Mouse (Mus musculus) left cerebral cortex, adult 9 months (tissue): ENCODE results near the gene Cd84.
"Not testable (repeated sequence)": the region's sequence is repeated elsewhere in the genome, so short reads cannot be mapped to it uniquely, and the experiment has no call there.

Experiments
- DNase-seq, 2 experiments: peaks; one replicate each; pipeline ENCODE4 v3.0.0; 2022; ENCODE audit warnings: low spot score in 2 of 2

The Cd84 gene

GRCm38 (mm10) chr1:171839488-171839887 lies at the start of gene Cd84:
TSS of gene Cd84 (plus strand) at chr1:171839697.
- no peak for DNase-seq

DNA sequence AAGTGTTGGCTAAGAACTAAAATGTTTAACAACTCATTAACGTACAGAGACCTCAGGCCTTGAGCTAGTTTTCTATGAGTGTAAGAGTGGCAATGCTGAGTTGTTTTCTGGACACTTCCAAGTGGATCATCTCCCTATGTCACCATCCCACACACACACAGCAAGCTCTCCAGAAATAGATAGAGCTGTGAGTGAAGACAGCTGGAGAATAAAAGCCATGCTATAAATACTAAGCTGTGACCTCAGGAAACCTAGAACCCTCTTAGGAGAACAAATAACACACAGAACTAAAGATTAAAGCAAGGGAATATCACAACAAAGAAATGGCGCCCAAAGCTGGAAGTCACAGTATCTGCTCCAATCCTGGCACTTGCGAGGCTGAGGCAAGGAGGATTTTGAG lies 48.0 kb upstream of the Cd84 start:
- DNase-seq = peak; percentile 42 to 51

- no peak for DNase-seq
Measured at GRCm38 (mm10) chr1:171796185-171796584, 43.3 kb upstream of the Cd84 start.

DNA sequence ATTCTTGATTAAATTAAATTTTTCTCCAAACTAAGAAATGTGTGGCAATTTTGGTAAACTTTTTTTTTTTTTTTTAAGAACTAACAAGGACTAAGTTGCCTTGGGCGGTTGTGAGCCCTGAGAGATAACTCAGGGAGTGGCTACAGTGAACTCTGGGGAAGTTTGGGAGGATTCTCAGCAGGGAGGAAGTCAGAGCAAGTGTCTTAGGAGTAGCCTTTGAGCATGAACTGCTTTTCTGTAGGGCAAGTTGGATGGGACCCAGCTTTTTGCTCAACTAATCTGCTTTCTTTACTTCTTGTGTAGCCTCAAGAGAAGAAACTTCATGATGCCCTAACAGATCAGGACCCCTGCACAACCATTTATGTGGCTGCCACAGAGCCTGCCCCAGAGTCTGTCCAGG lies 41.7 kb upstream of the Cd84 start:
- no peak for DNase-seq

GRCm38 (mm10) chr1:171799648-171800047 lies 39.8 kb upstream of the Cd84 start:
- DNase-seq = no peak

GRCm38 (mm10) chr1:171811048-171811447 lies 28.4 kb upstream of the Cd84 start:
- not testable (repeated sequence) for DNase-seq

DNA sequence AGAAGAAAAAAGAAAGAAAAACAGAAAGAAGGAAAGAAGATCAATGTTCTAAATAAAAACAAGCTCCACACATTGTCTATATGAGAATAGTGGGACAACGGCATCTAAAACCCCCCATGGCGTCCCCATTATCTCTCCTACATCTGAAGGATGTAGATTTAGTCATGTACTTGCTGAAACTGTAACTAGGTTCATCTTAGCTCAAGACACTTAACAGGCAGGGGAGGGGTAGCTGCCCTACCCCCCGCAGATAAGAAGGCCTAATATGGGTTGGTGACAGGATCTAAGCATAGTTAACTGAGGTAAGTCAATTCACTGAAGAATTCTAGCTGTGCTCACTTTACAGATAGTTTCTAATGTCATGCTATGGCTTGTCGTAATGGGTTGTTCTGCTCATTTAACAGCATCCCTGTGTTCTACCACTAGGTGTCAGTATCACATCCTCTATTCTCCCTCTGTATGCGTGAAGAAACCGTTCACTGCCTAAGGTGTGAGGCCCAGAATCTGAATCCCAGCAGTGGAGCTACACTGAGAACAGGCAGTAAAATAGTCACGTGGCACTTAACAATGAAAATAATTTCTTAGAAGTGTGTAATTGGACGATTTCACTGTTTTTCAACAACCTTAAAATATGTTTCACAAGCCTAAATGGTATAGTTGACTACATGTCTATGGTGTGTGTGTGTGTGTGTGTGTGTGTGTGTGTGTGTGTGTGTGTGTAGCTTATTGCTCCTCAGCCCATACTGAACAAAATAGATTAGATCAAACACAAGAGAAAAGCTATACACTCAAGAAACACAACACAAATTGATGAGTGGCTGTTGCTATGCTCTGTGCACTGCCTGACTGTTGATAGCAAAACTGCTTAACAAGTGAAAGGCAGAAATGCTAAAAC lies 23.7 kb upstream of the Cd84 start:
- peak; percentile 23 to 63 for DNase-seq

DNA sequence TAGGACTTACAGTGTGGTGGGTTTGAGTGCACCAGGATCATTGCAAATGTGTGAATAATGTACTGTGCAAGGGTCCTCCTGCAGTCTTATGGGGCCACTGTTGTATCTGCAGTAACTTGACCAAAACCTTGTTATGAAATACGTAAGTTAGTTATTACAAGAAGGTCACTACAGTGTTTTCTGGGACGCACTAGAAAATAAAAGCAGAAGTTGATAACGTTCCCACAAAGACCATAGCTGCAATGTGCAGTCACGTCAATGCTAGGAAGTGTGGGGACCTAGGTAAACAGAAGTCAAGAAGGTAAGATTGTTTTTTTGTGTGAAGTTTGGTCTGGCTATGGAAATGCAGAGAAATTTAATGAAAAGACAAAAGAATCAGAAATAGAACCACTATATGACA lies 22.5 kb upstream of the Cd84 start:
- DNase-seq = no peak

GRCm38 (mm10) chr1:171821331-171821730 lies 18.2 kb upstream of the Cd84 start:
- no peak for DNase-seq

DNA sequence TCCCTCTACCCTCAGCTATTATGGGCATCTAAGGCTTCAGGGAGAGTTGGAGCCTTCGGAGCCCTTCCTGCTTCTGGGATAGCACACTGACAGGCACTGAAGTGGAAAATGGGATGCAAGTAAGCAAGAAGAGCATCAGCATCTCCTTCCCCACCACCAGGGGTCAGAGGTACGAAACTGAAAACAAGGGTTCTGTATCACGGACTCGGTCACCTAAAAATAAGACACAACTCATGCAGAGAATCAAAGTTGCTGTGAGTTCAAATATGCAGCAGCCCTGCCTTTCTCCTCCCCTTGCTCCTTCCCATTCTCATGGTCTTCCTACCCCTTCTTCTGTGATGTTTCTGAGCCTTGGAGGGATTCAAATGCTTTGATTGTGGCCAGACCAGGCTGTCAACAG lies 14.0 kb upstream of the Cd84 start:
- no peak for DNase-seq

- peak in 1 of 2 experiments; percentile 32 for DNase-seq
Measured at GRCm38 (mm10) chr1:171826164-171826563, 13.3 kb upstream of the Cd84 start.

GRCm38 (mm10) chr1:171827674-171828073 lies 11.8 kb upstream of the Cd84 start:
- DNase-seq = no peak

GRCm38 (mm10) chr1:171840450-171841023 lies 1.0 kb downstream of the Cd84 start:
- no peak for DNase-seq

DNA sequence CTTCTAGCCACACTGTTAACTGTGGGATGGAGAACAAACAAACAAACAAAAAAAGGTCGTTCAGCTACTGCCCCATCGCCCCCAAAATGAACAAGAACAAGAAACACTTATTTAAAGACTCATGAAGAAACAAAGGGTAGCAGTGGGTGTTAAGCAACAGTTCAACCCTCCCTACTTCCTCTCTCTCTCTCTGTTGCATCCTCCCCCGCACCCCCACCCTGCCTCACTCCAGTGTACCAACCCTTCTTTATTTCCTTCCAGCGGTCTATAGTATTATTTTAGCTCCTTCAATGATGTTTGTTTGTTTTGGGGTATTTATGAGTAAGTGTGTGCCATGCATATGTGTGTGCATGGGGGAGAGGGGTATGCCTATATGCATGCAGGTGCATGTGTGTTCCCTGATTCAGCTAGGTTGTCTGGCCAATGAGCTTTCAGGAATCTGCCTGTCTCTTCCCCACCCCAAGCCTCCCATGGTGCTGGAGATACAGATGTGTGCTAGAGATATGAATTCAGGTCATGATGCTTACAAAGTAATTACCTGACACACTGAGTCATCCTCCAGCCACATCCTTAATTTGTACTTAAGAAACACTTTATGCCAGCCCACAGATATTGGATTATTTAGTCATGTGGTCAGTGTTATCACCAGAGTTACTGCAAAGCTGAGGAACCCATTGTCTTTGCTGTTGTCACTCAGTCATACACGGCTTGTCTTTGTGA lies 5.7 kb downstream of the Cd84 start:
- no peak for DNase-seq

- no peak for DNase-seq
Measured at GRCm38 (mm10) chr1:171848201-171848600, 8.7 kb downstream of the Cd84 start.

DNA sequence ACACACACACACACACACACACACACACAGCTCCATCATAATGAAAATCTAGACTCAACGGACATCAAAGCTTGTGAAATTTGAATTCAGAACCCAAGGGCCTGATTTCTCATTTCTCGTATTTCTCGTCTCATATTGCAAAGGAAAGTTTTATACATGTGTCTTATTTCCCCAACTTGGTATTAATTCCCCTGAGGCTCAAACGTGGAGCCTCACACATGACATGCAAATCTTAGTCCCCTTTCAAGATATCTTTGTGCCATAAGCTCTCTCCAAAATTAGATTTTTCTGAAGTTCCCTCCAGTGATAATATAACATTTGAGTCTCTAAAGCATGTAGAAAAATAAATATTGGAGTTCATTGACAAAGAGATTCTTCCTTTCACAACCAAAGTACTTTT lies 9.3 kb downstream of the Cd84 start:
- DNase-seq = no peak

- peak; percentile 33 to 42 for DNase-seq
Measured at GRCm38 (mm10) chr1:171849454-171849853, 10.0 kb downstream of the Cd84 start.

DNA sequence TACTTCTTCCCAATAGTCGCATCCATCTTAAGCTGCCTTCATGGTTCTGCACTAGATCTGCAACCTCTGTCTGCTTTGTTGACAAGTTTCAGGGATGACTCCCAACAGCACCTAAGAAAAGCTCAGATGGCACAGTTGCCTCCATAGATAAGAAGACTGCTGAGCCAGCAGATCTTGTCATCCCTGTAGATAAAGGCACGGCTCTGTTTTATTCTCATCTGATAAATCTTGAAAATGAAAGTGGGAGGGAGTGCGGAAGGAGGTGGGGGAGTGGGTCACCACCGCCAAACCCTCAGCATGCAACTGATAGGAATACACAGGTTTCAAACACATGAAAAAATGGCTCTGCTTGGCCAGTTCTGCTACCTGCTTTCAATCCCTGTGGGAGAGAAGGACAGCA lies 26.0 kb downstream of the Cd84 start:
- no peak for DNase-seq

DNA sequence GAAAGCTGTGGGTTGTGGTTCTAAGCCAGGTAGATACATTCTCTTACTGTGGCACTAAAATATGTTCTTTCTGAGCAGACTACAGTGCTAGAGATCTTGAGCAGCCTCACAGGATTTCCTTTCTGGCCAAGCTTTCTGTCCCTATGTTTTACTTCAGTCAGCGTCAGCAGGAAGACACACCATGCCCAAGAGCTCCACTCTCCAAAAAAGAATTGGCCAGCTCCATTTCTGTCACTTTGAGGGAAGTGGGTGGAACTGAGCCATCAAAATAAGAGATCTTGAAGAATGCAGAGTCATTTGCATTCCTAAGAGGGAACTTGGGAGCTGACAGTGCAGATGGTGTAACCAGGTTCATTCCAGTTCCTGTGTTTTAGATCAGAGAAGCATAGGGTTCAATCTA lies 47.5 kb downstream of the Cd84 start:
- peak; percentile 16 to 26 for DNase-seq

DNA sequence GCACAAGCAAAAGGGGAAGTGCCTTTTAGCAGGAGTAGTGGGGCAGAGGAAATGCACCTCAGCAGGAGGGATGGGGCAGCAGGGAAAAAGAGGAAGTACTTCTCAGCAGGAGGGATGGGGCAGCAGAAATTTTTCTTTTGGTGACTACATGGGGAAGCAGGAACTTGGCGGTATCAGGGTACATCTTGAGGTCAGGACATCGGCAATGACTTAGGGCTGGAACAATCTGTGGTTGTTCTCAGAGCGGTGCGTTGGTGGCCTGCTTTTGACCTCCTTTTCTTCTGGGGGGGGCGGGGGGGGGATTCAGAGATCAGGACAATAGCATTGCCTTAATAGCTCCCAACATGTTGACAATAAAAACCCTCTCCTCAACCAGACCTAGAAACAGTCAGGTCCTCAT lies 55.9 kb downstream of the Cd84 start, which contains the start of gene Gm10521:
TSS of gene Gm10521 (plus strand) at position 301 of the 400 bp plus-strand sequence.
- DNase-seq = not testable (repeated sequence)

DNA sequence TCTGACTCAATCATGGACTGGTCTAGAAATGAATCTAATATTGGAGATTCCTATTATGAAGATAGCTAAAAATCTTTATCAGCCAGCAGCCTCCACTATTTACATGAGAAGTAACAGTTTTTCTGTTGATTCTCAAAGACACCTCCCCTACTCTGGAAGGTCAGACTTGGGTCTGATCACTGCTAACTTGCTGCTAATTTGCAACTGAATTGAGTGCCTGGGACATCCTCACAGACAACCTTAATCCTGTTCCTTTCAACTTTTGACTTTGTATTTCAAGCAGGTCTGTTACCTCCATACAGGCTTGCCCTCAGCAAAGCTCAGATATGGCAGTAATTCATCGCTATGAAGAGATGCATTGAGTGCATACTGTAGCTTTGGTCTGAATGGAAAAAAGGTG lies 64.5 kb downstream of the Cd84 start:
- no peak for DNase-seq

GRCm38 (mm10) chr1:171915638-171916458 lies 76.4 kb downstream of the Cd84 start:
- no peak for DNase-seq
